Mouse (Mus musculus) lung, adult 10 weeks (tissue): ENCODE data around the gene Nup205. TPM values are rescaled to one million over a fixed set of nuclear protein-coding genes. Genes with fewer than 3 reads are reported as not detected.

Source experiments
- polyA plus RNA-seq: library from polyadenylated mRNA; stranded (reverse); fragments of 350-450 nt; fragmentation: Illumina TruSeq; extraction: RNeasy Lipid Tissue Mini Kit (QIAGEN cat#74804); gene quantifications from one replicate; pipeline ENCODE4 v1.2.3, GENCODE M21; 2014; ENCODE audit warnings: low read depth, low replicate concordance; ENCODE audit not compliant: insufficient read depth

Gene Nup205
- polyA plus RNA-seq, result 6.2 TPM

GRCm38 (mm10) chr6:35176979-35177649 is at the start of gene Nup205:
Nup205 (plus strand) TSS chr6:35177421.

GRCm38 (mm10) chr6:35133579-35134488 is 43.4 kb upstream of the Nup205 start, which contains the start of gene Cnot4:
Cnot4 (minus strand) TSS chr6:35133724.

Other genes starting within 250 kb of the Nup205 start
- 0.40 TPM for gene Slc23a4, start 189.0 kb upstream of the Nup205 start, polyA plus RNA-seq
- 6.7 TPM for gene Cnot4, start 43.7 kb upstream of the Nup205 start, polyA plus RNA-seq
- 0.89 TPM for gene Slc13a4, start 130.7 kb downstream of the Nup205 start, polyA plus RNA-seq
- 3.1 TPM for gene Fam180a, start 148.7 kb downstream of the Nup205 start, polyA plus RNA-seq